Mouse (Mus musculus): ENCODE results near the gene Cwc22. TPM values are rescaled to one million over a fixed set of nuclear protein-coding genes. Genes with fewer than 3 reads are reported as not detected.

Cwc22 gene
- polyA plus RNA-seq, 1 experiment from 2014 or later = 27.4 TPM

DNA sequence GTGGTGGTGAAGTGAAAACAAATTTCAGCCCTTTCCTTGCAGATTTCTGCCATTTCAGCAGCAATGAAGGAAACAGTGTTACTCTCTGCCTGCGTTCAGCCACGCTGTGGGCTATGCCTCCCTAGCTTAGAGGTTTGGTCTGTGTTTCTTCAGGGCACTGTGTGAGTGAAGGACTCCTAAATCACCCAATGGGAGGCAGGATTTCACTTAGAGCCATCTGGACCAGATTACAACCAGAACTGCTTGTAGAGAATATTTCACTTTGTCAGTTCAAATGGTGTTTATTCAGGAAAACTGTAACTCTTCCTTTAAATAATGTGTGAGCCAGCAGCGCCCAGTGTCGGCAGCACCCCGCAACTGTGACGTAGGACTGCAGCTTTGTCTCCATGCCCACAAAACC, 82.2 kb downstream of the Cwc22 start:
- H3K9me3 ChIP-seq (ENCODE audit: control insufficient read depth, low read length) = no peaks in the 10 kb centered on the region
- H3K27ac ChIP-seq (ENCODE audit: low read length) = no peak overlapping the region
- H3K36me3 ChIP-seq (ENCODE audit: control insufficient read depth, insufficient read depth) = no peaks in the 10 kb centered on the region
- H3K4me2 ChIP-seq (ENCODE audit: low read length) = no peak overlapping the region
- no peak for ATAC-seq
- no peak overlapping the region for H3K9ac ChIP-seq (replicated peaks; ENCODE audit: low read depth, low read length)
- no peaks in the 10 kb centered on the region for H3K27me3 ChIP-seq (replicated peaks; ENCODE audit: control insufficient read depth, insufficient read depth, low read length)
- 85% methylated on average over 6 of the region's 6 CpGs for WGBS
- H3K4me1 ChIP-seq (replicated peaks; ENCODE audit: control insufficient read depth, insufficient read depth, low read length) = no peaks in the 10 kb centered on the region
- H3K4me3 ChIP-seq (replicated peaks; ENCODE audit: low read length) = no peak overlapping the region

DNA sequence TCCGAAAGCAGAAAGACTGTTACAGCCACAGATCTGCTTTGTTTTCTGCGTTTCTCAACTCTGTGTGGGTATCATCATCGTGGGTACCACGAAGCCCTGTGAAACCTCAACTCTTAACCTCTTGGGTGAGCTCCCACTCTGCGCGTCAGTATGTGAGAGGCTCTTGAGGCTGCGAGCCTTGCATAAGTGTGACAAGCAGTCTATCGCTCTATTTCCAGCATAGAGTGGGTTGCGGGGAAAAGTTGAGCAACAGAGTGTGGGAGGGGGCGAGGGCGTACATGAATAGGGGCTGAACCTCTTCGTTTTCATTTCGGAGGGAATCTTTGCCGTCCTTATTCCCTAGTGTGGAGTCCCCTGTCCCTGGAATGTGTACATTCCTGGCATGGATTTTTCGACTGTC, 82.7 kb downstream of the Cwc22 start:
- no peaks in the 10 kb centered on the region for H3K36me3 ChIP-seq (ENCODE audit: control insufficient read depth, insufficient read depth)
- no peaks in the 10 kb centered on the region for H3K9me3 ChIP-seq (ENCODE audit: control insufficient read depth, low read length)
- H3K4me1 ChIP-seq (replicated peaks; ENCODE audit: control insufficient read depth, insufficient read depth, low read length) = no peaks in the 10 kb centered on the region
- no peak for ATAC-seq
- WGBS = 83% methylated on average over 15 of the region's 15 CpGs
- H3K27ac ChIP-seq (ENCODE audit: low read length) = no peak overlapping the region
- no peak overlapping the region for H3K4me2 ChIP-seq (ENCODE audit: low read length)
- no peak overlapping the region for H3K9ac ChIP-seq (replicated peaks; ENCODE audit: low read depth, low read length)
- H3K4me3 ChIP-seq (replicated peaks; ENCODE audit: low read length) = no peak overlapping the region
- no peaks in the 10 kb centered on the region for H3K27me3 ChIP-seq (replicated peaks; ENCODE audit: control insufficient read depth, insufficient read depth, low read length)

DNA sequence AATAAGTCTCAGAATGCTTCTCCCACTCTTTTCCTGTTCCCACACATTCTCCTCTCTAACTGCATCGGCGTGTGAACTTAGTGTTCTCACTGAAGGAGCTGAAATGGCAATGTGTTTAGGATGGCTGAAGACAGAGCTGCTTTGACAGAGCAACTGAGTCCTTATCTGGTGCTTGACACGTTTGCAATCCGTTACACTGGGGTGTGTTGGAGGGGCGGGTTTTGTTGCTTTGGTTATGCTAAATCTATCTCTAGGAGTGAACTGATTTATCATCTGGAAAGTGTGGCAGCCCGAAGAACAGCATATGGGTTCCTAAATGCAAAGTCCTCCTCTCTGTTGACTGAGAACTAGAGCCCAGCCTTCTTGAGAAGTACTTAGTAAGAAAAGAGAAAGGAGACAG, 104.7 kb downstream of the Cwc22 start:
- no peaks in the 10 kb centered on the region for H3K36me3 ChIP-seq (ENCODE audit: control insufficient read depth, insufficient read depth)
- no peak overlapping the region for H3K4me3 ChIP-seq (replicated peaks; ENCODE audit: low read length)
- no peaks in the 10 kb centered on the region for H3K9me3 ChIP-seq (ENCODE audit: control insufficient read depth, low read length)
- 74% methylated on average over 6 of the region's 6 CpGs for WGBS
- no peaks in the 10 kb centered on the region for H3K27me3 ChIP-seq (replicated peaks; ENCODE audit: control insufficient read depth, insufficient read depth, low read length)
- no peak overlapping the region for H3K9ac ChIP-seq (replicated peaks; ENCODE audit: low read depth, low read length)
- ATAC-seq = no peak
- H3K4me2 ChIP-seq (ENCODE audit: low read length) = no peak overlapping the region
- H3K4me1 ChIP-seq (replicated peaks; ENCODE audit: control insufficient read depth, insufficient read depth, low read length) = no peaks in the 10 kb centered on the region
- H3K27ac ChIP-seq (ENCODE audit: low read length) = no peak overlapping the region

DNA sequence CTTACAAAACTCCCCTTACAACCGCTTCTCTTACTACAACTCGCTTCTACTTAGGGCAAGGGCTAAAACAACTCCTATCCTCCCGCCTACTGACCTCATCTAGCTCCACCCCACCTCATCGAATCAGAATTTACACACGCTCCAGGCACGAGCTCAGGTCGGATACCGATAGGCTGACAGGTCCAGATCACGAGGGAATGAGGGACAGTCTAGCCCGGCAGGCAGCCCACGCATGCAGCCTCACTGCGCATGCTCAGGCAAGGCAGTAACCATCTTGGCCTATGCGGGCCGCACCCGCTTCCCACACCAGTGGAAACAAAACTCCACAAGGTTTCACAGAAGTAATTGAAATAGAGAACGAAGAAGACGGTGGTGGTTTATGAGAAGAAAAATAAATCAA, 106.6 kb downstream of the Cwc22 start:
- H3K27ac ChIP-seq (ENCODE audit: low read length) = no peak overlapping the region
- H3K27me3 ChIP-seq (replicated peaks; ENCODE audit: control insufficient read depth, insufficient read depth, low read length) = no peaks in the 10 kb centered on the region
- H3K4me2 ChIP-seq (ENCODE audit: low read length) = no peak overlapping the region
- 91% methylated on average over 17 of the region's 17 CpGs for whole genome bisulfite sequencing
- H3K4me3 ChIP-seq (replicated peaks; ENCODE audit: low read length) = no peak overlapping the region
- H3K36me3 ChIP-seq (ENCODE audit: control insufficient read depth, insufficient read depth) = no peaks in the 10 kb centered on the region
- no peak for ATAC-seq
- H3K9me3 ChIP-seq (ENCODE audit: control insufficient read depth, low read length) = no peaks in the 10 kb centered on the region
- no peaks in the 10 kb centered on the region for H3K4me1 ChIP-seq (replicated peaks; ENCODE audit: control insufficient read depth, insufficient read depth, low read length)
- no peak overlapping the region for H3K9ac ChIP-seq (replicated peaks; ENCODE audit: low read depth, low read length)

DNA sequence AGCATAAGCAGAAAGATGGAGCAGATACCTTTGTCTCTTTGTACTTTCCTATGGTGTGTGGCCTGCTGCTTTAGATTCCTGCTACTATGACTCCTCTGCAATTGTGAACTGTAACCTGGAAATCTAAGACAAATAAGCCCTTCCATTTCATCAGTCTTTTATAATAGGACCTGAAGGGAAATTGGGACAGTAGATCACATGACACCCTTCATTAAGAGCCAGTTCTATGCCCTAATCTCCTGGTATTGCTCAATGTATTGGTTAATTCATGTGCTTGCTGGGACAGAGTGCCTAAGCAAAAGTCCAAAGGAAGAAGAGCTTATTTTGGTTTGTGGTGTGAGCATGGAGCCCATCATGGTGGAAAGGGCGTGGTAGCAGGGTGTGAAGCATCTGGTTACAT, 107.5 kb downstream of the Cwc22 start:
- Histone ChIP-seq H3K9me3 (ENCODE audit: control insufficient read depth, low read length) (no peaks in the 10 kb centered on the region), H3K4me2 (ENCODE audit: low read length) (no peak overlapping the region), H3K4me3 (replicated peaks; ENCODE audit: low read length) (no peak overlapping the region), H3K9ac (replicated peaks; ENCODE audit: low read depth, low read length) (no peak overlapping the region), H3K36me3 (ENCODE audit: control insufficient read depth, insufficient read depth) (no peaks in the 10 kb centered on the region), H3K4me1 (replicated peaks; ENCODE audit: control insufficient read depth, insufficient read depth, low read length) (no peaks in the 10 kb centered on the region), H3K27me3 (replicated peaks; ENCODE audit: control insufficient read depth, insufficient read depth, low read length) (no peaks in the 10 kb centered on the region), H3K27ac (ENCODE audit: low read length) (no peak overlapping the region)
- WGBS = 74% methylated on average over 1 of the region's 1 CpGs
- ATAC-seq = no peak

DNA sequence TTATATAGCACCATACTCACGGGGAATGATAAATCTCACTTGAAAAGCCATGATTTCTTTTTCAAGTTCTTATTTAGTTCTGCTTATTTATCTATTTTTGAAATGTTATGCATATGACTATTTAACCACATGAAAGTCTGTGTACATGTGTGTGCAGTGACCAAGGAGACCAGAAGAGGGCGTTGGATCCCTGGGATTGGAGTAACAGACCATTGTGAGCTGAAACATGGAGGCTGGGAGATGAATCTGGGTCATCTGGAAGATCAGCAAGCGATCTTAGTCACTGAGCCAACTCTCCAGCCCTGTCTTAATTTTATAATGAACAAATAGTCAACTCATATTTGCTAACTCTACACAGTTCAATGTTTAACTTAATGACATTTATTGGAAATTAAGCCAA, 110.4 kb downstream of the Cwc22 start:
- Histone ChIP-seq H3K4me2 (ENCODE audit: low read length) (no peak overlapping the region), H3K36me3 (ENCODE audit: control insufficient read depth, insufficient read depth) (no peaks in the 10 kb centered on the region), H3K4me1 (replicated peaks; ENCODE audit: control insufficient read depth, insufficient read depth, low read length) (no peaks in the 10 kb centered on the region), H3K27me3 (replicated peaks; ENCODE audit: control insufficient read depth, insufficient read depth, low read length) (no peaks in the 10 kb centered on the region), H3K9me3 (ENCODE audit: control insufficient read depth, low read length) (no peaks in the 10 kb centered on the region), H3K27ac (ENCODE audit: low read length) (no peak overlapping the region), H3K9ac (replicated peaks; ENCODE audit: low read depth, low read length) (no peak overlapping the region), H3K4me3 (replicated peaks; ENCODE audit: low read length) (no peak overlapping the region)
- no peak for ATAC-seq
- 56% methylated on average over 3 of the region's 3 CpGs for WGBS

Other genes with a start within 250 kb of the Cwc22 start
- 9.1 and 9.2 TPM in 2 replicates for gene Zfp385b, start 126.7 kb downstream of the Cwc22 start, polyA plus RNA-seq (2015; fragmentation: Nextera tagmentation; extraction: Ambion mirVana)